Mouse (Mus musculus): ENCODE measurements around the gene Mmp9. TPM values are rescaled to one million over a fixed set of nuclear protein-coding genes. Genes with fewer than 3 reads are reported as not detected.

Mmp9 gene
- polyA plus RNA-seq, 1 experiment, result not detected

- Histone ChIP-seq H3K4me1 (ENCODE audit: control insufficient read depth) (peaks cover 3% of the 10 kb centered on the region), H3K27me3 (ENCODE audit: control insufficient read depth) (peaks cover 38% of the 10 kb centered on the region), H3K36me3 (ENCODE audit: control insufficient read depth) (peaks cover 40% of the 10 kb centered on the region), H3K9me3 (ENCODE audit: control insufficient read depth, low read length) (no peaks in the 10 kb centered on the region), H3K4me3 (replicated peaks) (no peak overlapping the region)
- TF ChIP-seq GATA1 (IDR thresholded peaks at IDR 0.05; ENCODE audit: low read length) (no peak), TAL1 (IDR thresholded peaks at IDR 0.05; ENCODE audit: low read length) (no peak)
Observed at GRCm38 (mm10) chr2:164997721-164998428, 57.3 kb downstream of the Mmp9 start.

GRCm38 (mm10) chr2:165001958-165002357 is 61.4 kb downstream of the Mmp9 start:
- TF ChIP-seq GATA1 (IDR thresholded peaks at IDR 0.05; ENCODE audit: low read length) (no peak), TAL1 (IDR thresholded peaks at IDR 0.05; ENCODE audit: low read length) (no peak)
- peaks cover 3% of the 10 kb centered on the region for H3K4me1 ChIP-seq (ENCODE audit: control insufficient read depth)
- H3K9me3 ChIP-seq (ENCODE audit: control insufficient read depth, low read length), result no peaks in the 10 kb centered on the region
- H3K4me3 ChIP-seq (replicated peaks), result no peak overlapping the region
- H3K36me3 ChIP-seq (ENCODE audit: control insufficient read depth), result peaks cover 80% of the 10 kb centered on the region
- peaks cover 20% of the 10 kb centered on the region for H3K27me3 ChIP-seq (ENCODE audit: control insufficient read depth)

GRCm38 (mm10) chr2:165003108-165003507 is 62.5 kb downstream of the Mmp9 start:
- H3K27me3 ChIP-seq (ENCODE audit: control insufficient read depth), result peaks cover 9% of the 10 kb centered on the region
- no peak overlapping the region for H3K4me3 ChIP-seq (replicated peaks)
- TF ChIP-seq GATA1 (IDR thresholded peaks at IDR 0.05; ENCODE audit: low read length), result no peak
- no peak for TF ChIP-seq TAL1 (IDR thresholded peaks at IDR 0.05; ENCODE audit: low read length)
- peaks cover 91% of the 10 kb centered on the region for H3K36me3 ChIP-seq (ENCODE audit: control insufficient read depth)
- no peaks in the 10 kb centered on the region for H3K9me3 ChIP-seq (ENCODE audit: control insufficient read depth, low read length)
- peaks cover under 1% of the 10 kb centered on the region; the same call in 1 of the 2 replicates for H3K4me1 ChIP-seq (ENCODE audit: control insufficient read depth)

- H3K4me1 ChIP-seq (ENCODE audit: control insufficient read depth), result no peaks in the 10 kb centered on the region
- no peaks in the 10 kb centered on the region for H3K9me3 ChIP-seq (ENCODE audit: control insufficient read depth, low read length)
- H3K4me3 ChIP-seq (replicated peaks), result no peak overlapping the region
- TF ChIP-seq TAL1 (IDR thresholded peaks at IDR 0.05; ENCODE audit: low read length) (no peak), GATA1 (IDR thresholded peaks at IDR 0.05; ENCODE audit: low read length) (no peak)
- no peaks in the 10 kb centered on the region for H3K27me3 ChIP-seq (ENCODE audit: control insufficient read depth)
- peaks cover 96% of the 10 kb centered on the region for H3K36me3 ChIP-seq (ENCODE audit: control insufficient read depth)
Observed at GRCm38 (mm10) chr2:165004237-165004636, 63.7 kb downstream of the Mmp9 start.

Other genes with a start within 250 kb of the Mmp9 start
- not detected in 2 replicates for gene Spint4, start 242.3 kb upstream of the Mmp9 start, polyA plus RNA-seq (2012)
- gene Spint5, start 225.5 kb upstream of the Mmp9 start, polyA plus RNA-seq (2012), result not detected in 2 replicates
- 0.04 and 0.07 TPM in 2 replicates for gene Wfdc3, start 194.8 kb upstream of the Mmp9 start, polyA plus RNA-seq (2012)
- gene Dnttip1, start 194.8 kb upstream of the Mmp9 start, polyA plus RNA-seq (2012), result 16.3 and 17.4 TPM in 2 replicates
- 158 and 179 TPM in 2 replicates for gene Ube2c, start 170.9 kb upstream of the Mmp9 start, polyA plus RNA-seq (2012)
- not detected in 2 replicates for gene Tnnc2, start 160.8 kb upstream of the Mmp9 start, polyA plus RNA-seq (2012)
- 1.5 and 2.4 TPM in 2 replicates for gene Snx21, start 155.0 kb upstream of the Mmp9 start, polyA plus RNA-seq (2012)
- 7.0 and 9.2 TPM in 2 replicates for gene Acot8, start 135.9 kb upstream of the Mmp9 start, polyA plus RNA-seq (2012)
- gene Zswim3, start 135.7 kb upstream of the Mmp9 start, polyA plus RNA-seq (2012), result 0.08 and 0.10 TPM in 2 replicates
- gene Zswim1, start 118.1 kb upstream of the Mmp9 start, polyA plus RNA-seq (2012), result 0.69 and 0.71 TPM in 2 replicates
- gene Spata25, start 112.2 kb upstream of the Mmp9 start, polyA plus RNA-seq (2012), result not detected in 2 replicates
- gene Ctsa, start 107.9 kb upstream of the Mmp9 start, polyA plus RNA-seq (2012), result 6.9 and 7.3 TPM in 2 replicates
- gene Neurl2, start 107.3 kb upstream of the Mmp9 start, polyA plus RNA-seq (2012), result 0.10 and 0.14 TPM in 2 replicates
- gene Pltp, start 83.1 kb upstream of the Mmp9 start, polyA plus RNA-seq (2012), result 0.32 and 0.70 TPM in 2 replicates
- 24.3 and 28.7 TPM in 2 replicates for gene Pcif1, start 61.5 kb upstream of the Mmp9 start, polyA plus RNA-seq (2012)
- 5.2 and 5.8 TPM in 2 replicates for gene Zfp335, start 29.0 kb upstream of the Mmp9 start, polyA plus RNA-seq (2012)
- gene Slc12a5, start 20.0 kb downstream of the Mmp9 start, polyA plus RNA-seq (2012), result not detected in 2 replicates
- gene Ncoa5, start 94.1 kb downstream of the Mmp9 start, polyA plus RNA-seq (2012), result 1.7 and 1.8 TPM in 2 replicates
- gene Cd40, start 114.8 kb downstream of the Mmp9 start, polyA plus RNA-seq (2012), result 0.02 TPM in 1 of 2 replicates, not detected in the other
- gene 1700025C18Rik, start 150.0 kb downstream of the Mmp9 start, polyA plus RNA-seq (2012), result not detected in 2 replicates